Mouse (Mus musculus) adrenal gland, postnatal 25 days (tissue): Measurements from ENCODE around the gene Acvr2b. TPM values are rescaled to one million over a fixed set of nuclear protein-coding genes. Genes with fewer than 3 reads are reported as not detected.
"Not testable (repeated sequence)": the region's sequence is repeated elsewhere in the genome, so short reads cannot be mapped to it uniquely, and the experiment has no call there.

ENCODE experiments used
- DNase-seq: peaks from one replicate; pipeline ENCODE4 v3.0.0; 2021; ENCODE audit warnings: mixed read lengths
- long read RNA-seq: library from polyadenylated mRNA; stranded (forward); transcript quantifications from one replicate; pipeline ENCODE4 v2.0.0, GENCODE M21; 2021
- total RNA-seq: library from RNA; stranded (reverse); gene quantifications from 2 replicates; pipeline ENCODE4 v1.2.3, GENCODE M21; 2021

Gene Acvr2b
- total RNA-seq = 10.2 and 10.5 TPM in 2 replicates
- long read RNA-seq, transcript Acvr2b-205 (11 exons, 3,175 nt) = major isoform, 6 of 9 reads
- long read RNA-seq, partial matches to known transcripts = 0 of 9 reads
- long read RNA-seq, other reads (novel, unspliced or antisense) = 2 of 9 reads

DNA sequence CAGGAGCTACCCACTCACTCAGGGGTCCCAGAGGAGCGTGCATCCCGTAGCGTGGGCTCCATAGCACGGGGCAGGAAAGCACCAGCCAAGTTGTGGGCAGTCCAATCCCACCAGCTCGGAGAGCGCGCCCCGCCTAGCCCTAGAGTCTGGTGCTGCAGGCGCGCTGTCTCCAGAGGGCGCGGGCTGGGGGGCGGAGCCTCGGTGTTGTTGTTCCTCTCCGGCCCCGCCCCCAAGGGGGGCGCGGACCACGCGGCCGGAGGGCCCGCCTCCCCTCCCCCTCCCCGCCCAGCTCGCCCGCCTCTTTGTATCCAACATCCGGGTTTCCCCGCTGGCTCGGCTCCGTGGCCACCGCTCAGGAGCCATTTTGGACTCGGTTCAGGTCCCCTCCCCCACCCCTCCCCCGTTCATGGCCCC lies at the start of gene Acvr2b:
Gene Acvr2b (plus strand): TSS at position 318 of the 414 bp plus-strand sequence.
- peak; percentile 96 for DNase-seq

DNA sequence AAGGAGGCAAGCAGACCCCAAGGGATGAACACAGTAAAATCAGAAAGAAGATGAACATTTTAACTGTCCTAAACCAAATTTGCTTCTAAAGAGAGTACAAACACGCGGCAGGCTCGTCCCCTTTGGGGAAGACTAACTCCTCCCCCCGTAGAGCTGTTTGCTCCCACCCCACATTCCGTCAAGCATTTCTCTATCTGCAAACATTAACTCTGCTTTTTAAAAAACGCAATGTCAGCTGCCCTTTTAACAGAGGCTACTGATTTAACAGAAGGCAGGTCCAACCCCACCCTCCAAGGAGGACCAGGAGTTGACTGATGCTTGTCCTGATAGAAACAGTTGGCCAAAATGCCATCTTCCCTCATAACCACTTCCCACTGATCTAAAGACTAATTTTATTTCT lies 48.0 kb upstream of the Acvr2b start:
- no peak for DNase-seq

DNA sequence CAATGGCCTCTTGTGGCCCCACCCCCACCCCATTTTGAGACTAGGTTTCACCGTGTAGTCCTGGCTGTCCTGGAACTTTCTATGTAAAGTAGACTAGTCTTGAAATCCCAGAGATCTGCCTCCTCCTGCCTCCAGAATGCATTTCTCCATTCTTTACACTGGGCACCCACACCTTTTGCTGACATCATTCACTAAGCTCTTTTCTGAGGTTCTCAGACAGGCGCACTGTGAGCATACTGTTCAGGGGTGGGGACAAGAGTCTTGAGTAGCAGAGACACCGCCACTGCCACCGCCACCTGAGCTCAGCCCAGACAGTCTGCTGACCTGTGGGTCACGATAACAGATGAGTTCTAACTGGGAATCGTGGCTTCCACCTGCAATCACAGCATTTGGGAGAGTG lies 46.0 kb upstream of the Acvr2b start:
- no peak for DNase-seq

DNA sequence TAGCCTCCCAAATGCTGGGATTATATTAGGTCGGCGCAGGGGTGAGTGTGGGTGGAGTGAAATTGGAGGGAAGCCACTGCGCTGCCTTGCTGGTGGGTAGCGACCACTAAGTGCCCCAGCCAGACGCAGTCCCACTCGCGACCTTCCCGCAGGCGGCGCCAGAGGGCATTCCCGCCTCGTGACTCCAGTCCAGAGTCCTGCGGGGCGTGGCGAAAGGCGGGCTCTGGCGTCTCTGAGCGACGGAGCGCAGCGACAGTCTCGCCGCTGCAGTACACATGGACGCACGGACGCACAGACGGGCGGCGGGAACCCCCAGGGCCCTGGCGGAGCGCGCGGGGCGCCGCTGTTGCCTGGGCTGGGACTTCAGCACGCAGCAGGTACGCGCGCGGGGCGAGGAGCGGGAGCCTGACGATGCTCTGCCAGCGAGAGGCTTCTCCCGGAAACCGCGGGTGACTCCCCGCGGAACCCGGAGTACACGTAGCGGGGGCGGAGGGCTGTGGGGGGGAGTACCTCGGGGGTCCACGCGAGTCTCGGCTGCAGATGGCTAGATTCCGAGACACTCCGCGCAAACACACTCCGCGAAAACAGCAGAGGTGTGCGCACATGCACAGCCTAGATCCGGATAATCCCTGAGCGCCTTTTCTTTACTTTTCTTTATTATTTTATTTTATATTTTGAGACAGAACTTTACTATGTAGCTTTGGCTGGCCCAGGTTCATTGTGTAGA lies 44.4 kb upstream of the Acvr2b start, which contains the start of gene Xylb:
Gene Xylb (plus strand): TSS at position 51 of the 727 bp plus-strand sequence.
- peak; percentile 96 for DNase-seq

DNA sequence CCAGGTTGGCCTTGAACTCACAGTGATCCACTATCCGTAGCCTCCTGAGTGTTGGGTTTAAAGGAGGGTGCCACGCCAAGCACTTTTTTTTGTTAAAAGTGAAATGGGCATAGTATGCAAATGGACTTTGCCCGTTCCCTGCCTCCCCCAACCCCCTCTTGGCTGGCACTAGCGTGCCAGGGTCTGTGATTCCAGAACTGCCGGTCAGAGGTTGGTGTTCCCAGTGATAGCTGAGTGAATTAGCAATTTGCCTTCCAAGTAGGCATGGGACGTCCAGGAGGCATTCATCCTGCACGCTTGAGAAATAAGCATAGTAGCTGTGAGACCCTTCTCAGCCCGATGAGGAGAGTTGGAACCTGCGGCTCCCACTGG lies 43.9 kb upstream of the Acvr2b start:
- no peak for DNase-seq

DNA sequence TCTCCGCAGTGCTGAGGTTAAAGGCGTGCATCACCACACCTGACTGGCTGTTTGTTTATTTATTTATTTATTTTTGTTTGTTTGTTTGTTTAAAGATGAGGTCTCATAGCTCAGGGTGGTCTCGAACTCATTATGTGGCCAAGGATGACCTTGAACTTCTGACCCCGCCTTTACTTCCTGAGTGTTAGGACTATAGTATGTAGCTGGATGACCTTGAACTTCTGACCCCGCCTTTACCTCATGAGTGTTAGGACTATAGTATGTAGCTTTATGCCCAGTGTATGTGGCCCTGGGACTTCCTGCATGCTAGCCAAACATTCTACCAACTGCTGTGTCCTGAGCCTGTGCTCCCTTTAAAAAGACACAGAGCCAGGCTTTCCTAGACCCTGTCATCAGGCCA lies 40.5 kb upstream of the Acvr2b start:
- no peak for DNase-seq

DNA sequence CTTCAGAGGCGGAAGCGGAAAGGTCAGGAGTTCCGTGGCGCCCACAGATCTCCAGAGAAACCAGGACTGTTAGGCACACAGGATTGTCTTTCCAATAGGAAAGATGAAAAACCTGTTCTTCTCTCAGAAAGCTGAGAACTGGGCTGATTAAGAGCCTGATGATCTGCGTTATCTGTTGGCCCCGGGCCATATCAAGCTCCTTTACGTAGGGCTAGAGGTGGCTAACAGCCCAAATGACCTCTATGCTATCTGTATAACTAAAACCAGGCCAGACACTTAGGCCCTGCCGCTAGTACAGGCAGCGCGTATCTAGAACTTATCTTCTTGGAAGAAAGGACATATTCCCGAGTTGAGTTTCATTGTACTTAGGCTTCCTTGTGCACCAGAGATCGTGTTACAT lies 38.7 kb upstream of the Acvr2b start:
- no peak for DNase-seq

DNA sequence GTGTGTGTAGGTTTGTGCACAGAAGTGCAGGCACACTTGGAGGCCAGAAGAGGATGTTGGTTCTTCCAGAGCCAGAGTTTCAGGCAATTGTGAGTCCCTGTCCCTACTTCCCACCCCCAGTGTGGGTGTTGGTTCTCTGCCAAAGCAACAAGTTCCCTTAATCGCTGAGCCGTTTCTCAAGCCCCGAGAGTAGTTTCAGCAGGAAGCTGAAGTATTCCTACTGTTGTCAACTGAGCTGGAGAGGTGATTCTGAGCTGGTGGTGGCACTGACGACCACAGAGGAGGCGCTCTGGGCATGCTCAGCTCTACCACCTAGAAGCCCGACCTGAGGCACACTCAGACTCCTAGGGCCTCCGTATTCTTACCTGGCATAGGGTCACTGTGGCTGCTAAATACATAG lies 36.6 kb upstream of the Acvr2b start, which contains the start of gene Slc22a14:
Gene Slc22a14 (minus strand): TSS at position 270 of the 400 bp plus-strand sequence.
- no peak for DNase-seq

DNA sequence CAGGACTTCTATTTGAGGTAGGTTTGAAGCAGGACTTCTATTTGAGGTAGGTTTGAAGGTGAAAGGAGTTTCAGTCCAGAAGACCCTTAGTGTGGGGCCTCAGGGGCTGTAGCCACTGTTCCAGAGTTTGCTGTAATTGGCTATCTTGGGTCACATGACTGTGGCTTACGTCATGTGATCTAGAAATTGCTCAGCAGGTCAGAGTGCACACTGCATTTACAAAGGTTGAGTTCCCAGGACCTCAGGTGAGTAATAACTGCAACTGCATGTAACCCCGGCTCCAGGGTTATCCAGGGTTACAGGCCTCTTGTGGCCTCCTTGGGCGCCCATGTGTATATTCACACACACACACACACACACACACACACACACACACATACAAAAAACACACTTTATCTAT lies 33.6 kb upstream of the Acvr2b start:
- DNase-seq = no peak

DNA sequence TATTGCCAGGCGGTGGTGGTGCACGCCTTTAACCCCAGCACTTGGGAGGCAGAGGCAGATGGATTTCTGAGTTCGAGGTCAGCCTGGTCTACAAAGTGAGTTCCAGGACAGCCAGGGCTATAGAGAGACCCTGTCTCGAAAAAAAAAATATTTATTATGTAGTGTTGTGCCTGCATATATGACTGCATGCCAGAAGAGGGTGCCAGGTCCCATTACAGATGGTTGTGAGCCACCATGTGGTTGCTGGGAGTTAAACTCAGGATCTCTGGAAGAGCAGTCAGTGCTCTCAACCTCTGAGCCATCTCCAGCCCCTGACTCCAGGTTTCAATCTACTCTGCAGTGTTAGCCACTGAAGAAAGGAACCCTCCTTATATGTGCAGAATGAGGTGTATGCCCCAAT lies 31.1 kb upstream of the Acvr2b start:
- DNase-seq = not testable (repeated sequence)

DNA sequence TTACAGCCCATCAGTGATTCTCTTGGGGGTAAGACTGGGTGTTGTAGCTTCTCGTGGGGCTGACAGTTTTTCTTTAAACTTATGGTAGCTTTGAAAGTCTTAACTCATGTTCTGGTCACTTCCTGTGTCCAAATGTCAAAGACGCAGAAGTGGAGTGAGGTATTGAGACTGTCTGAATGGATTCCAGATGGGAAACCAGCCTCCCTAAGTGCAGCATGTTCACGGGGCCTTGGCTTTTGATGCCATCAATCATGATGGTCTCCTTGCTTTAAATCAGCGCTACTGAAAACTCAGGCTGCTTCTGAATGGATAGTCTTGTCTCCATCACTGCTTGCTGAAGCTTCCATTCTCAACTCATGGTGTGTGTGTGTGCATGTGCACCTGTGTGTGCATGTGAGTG lies 30.7 kb upstream of the Acvr2b start:
- DNase-seq = no peak

DNA sequence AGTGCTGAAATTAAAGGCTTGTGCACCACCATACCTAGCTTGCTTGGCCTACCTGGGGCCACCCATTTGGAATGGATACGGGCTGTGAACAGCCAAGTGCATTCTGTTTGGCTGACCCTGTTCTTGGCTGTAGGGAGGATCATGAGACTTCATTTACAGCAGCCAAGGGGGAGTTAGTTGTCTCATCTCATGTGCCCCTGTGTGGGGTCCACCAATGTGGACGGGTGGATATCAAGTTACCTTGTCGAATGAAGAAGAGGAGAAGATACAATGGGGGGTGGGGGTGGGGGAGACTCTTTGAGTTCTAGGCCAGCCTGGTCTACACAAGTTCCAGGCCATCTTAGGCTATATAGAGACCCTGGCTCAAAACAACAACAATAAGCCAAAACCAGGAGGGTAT lies 26.9 kb upstream of the Acvr2b start:
- no peak for DNase-seq

DNA sequence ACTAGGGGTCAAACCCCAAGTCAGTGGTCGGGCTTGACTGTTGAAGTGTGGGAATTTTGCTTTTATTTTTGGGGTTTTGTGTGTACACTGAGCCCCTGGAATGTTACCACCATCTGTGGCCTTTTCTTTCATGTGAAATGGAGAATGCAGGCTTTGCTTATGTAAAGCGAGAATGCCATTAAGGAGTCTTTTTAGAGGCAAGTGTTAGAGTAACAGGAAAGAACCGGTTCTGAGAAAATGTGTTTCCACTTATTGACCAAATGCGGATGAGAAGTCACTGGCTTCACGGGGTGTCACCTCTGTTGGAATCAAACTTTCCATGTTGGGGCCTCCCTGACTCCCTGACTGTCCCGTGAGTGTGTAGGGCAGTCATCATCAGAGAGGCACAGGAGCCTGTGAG lies 26.4 kb upstream of the Acvr2b start:
- DNase-seq = no peak

DNA sequence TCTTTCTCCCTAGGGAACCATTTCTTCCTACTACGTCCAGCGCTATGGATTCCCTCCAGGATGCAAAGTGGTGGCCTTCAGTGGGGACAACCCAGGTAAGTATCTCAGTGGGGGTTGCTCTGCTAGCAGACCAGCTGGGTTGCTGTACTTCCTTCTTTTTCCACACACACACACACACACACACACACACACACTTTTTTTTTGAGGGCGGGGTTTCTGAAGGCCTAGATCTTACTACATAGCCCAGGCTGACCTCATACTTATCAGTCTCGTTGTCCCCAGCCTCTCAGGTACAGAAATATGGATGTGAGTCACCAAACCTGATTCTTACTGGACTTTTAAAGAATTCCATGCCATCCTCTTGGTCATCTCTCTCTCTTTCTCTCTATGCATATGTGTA lies 23.7 kb upstream of the Acvr2b start:
- no peak for DNase-seq

DNA sequence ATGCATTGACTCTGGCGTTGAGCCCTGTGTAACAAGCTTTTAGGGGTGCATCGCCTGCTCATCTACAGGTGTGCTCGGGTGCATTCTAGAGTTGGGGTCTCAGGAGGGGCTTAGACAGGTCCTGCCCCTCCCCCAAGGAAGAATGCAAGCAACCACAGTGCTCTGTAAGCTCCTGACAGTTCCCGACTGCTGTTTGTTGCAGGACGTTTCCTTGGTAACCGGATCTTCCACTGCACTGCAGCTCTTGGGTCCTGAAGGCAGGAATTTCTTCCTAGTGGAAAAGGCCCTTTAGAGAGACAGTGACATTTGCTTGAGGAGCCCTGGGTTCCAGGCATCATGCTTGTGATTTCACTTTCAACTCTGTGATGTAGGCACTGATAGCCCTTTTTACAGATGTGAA lies 19.3 kb upstream of the Acvr2b start:
- no peak for DNase-seq

DNA sequence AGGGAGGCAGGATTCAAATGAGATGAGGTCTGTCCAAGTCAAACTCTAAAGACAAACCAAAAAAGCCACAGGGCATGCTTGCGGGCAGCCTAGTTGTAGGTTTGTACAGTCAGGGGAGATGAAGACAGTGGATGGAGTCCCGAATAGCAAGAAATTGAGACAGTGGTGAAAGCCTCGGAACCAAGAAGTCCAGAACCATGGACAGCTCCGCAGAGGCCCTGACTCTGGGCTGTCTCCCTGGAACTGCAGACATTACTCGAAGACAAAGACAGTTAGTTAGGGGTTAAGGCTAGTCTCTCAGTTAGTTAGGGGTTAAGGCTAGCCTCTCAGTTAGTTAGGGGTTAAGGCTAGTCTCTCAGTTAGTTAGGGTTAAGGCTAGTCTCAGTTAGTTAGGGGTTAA lies 13.0 kb upstream of the Acvr2b start:
- peak; percentile 38 for DNase-seq

DNA sequence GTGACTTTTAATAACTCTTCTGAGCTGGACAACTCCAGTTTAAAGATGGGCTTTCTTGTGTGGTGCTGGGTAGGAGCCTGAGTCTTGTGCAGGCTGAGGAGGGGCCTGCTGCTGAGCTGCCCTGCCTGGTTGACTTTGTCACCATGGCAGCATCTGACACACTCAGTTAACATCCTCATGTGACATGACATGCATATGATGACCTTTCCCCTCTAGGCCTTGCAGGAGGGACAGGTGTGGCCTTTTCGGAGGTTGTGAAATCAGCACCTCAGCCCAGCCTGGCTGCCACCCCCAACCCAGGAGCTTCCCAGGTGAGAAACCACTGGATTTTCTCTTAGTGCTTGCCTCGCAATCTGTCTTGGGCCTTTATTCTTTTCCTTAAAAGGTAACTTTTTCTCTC lies 11.7 kb upstream of the Acvr2b start:
- DNase-seq = no peak

DNA sequence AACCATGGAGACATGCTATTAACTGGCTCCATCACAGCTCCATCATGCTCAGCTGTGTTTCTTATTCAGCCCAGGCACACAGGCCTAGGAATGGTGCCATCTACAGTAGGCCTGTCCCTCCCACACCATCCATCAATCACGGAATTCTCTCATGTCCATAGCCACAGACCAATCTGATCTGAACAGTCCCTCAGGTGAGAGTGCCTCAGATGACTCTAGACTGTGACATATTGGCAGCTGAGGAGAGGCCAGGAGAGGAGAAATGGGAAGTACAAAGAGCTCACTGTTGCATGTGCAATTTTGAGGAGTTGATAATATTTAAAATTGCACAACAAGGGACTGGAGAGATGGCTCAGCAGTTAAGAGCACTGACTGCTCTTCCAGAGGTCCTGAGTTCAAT lies 7.1 kb upstream of the Acvr2b start:
- no peak for DNase-seq

DNA sequence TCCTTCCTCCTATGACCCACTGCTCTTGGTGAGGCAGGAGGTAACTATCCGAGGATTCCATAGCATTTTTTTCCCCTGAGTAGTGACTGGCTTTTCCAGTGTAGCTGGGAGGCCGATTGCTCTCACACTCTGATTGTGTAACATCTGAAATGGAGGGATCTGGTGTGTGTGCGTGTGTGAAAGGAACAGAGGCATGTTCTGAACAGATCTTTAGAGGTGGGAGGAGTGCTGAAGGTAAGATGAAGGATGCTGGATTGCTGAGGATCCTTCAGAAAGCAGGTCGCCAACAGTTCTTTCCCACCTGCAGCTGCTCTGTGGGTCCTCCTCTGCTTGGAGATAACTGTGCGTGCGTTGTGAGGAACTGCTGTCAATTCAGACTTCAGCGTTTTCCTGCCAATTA lies 567 bp upstream of the Acvr2b start:
- DNase-seq = no peak

DNA sequence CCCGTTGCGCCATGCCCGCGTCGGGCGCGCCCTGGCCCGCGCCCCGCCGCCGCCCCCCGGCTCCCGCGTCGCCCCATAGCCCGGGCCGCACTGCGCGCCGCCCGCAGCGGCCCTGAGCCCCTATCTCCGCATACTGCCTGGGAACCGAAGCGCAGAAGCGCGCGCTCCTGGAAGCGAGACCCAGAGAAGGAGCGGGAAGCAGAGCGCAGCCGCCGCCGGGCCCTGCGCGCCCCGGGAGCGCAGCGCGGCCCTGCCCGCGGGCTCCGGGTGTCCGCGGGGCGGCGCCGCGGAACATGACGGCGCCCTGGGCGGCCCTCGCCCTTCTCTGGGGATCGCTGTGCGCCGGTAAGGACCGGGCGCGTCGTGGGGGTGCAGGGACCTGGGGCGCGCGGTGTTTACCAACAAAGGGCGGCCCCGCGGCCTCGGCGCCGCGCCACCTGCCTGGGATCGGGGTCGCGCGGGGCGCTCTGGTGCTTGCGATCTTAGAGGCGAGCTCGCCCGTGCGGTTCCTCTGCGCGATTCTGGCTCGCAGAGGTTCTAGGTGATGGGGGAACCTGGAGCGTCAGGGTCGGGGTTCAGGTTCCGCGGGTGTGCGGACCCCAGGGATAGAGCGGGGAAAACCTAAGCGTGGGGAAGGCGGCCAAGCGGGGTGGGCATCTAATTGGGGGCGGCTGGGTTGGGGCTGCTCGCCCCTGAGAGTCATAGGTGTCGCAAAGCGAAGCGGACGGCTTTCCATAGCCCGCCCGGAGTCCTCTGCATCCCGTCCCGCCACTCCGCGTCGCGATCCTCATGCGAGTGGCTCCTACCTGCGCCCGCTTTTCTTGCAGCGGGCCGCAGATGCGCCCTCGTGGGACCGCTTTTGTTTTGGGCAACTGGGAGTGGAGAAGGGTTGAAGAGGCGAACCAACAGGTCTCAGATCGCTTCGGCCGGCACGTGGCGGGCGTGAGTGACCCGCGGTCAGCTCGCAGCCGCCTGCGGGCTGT lies 626 bp downstream of the Acvr2b start:
- peak; percentile 50 for DNase-seq

DNA sequence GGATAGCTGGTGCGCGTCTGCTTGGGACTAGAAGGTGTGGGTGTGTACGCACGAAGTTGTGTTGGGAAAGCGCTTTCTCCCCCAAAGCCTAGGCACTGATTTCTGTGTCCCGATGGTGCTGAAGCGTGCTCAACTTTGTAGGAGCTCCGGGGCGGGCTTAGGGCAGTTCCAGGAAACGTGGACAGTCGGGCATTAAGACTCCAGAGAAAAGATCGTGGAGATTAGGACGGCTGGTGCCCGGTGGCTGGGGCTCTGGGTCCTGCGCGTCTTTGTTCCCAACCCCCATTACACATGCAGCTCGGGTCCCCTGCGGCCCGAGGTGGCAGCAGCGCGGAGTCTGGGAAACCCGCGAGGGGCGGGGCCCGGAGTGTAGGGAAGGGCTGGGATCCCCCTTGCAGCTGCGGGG lies 1.3 kb downstream of the Acvr2b start:
- peak; percentile 59 for DNase-seq

DNA sequence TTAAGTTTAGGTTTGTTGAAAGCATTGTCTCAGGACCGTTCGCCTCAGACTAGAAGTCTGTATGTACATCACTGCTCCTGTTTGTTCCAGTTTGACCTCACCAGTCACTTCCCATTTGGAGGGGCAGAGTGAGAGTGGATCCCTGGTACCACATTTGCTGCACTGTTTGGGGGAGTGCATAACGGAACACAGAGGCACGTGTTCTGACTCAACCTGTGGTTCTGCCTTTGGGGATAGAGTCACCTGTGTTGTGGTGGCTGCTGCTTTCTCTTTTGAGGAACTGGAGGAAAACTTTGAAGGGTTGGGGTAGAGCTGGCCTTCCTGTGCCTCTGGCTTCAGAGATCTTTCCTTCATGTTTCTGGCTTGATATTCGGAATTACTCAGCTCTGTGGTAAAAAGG lies 2.2 kb downstream of the Acvr2b start:
- DNase-seq = no peak

DNA sequence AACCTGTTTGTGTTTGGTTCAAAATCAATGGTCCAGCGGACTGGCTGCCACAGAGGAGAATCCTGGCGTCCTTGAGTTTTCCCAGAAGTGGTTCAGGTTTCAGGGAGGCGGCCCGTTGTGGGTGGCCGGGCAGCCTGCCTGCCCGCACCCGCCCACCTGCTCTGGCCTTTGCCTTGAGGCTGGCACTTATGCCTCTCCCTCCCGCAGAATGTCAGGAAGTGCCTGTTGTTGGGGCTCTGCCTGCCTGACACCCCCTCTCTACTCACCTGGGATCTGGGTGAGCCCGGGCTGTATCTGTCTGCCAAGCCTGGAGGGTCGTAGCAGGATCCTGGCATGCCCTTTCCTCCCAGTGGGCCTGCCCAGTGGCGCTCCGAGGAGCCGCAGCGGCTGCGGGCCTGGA lies 6.0 kb downstream of the Acvr2b start:
- no peak for DNase-seq
